Mouse (Mus musculus) hindbrain, embryonic 10.5 days (tissue): ENCODE data around the gene Zfp385b. TPM values are rescaled to one million over a fixed set of nuclear protein-coding genes. Genes with fewer than 3 reads are reported as not detected.
"Not testable (repeated sequence)": the region's sequence is repeated elsewhere in the genome, so short reads cannot be mapped to it uniquely, and the experiment has no call there.

Experiments
- DNase-seq: peaks from one replicate; pipeline ENCODE4 v3.0.0-alpha.2; 2017; ENCODE audit warnings: low spot score
- H3K27ac ChIP-seq: fragments of 300-500 bp; sonication (generic); 2 replicates; pipeline ENCODE4 v1.5.1; 2016; ENCODE audit warnings: mild to moderate bottlenecking, moderate library complexity
- H3K27me3 ChIP-seq: fragments of 300-500 bp; sonication (generic); 2 replicates; pipeline ENCODE4 v1.6.1; 2016; ENCODE audit warnings: mild to moderate bottlenecking; ENCODE audit not compliant: poor library complexity, insufficient read depth, severe bottlenecking
- H3K36me3 ChIP-seq: fragments of 300-500 bp; sonication (generic); 2 replicates; pipeline ENCODE4 v1.6.1; 2016; ENCODE audit warnings: mild to moderate bottlenecking, moderate library complexity
- H3K4me1 ChIP-seq: fragments of 300-500 bp; sonication (generic); replicated peaks from 2 replicates; pipeline ENCODE4 v1.6.1; 2016; ENCODE audit warnings: mild to moderate bottlenecking
- H3K4me3 ChIP-seq: fragments of 300-500 bp; sonication (generic); 2 replicates; pipeline ENCODE4 v1.5.1; 2016; ENCODE audit warnings: mild to moderate bottlenecking, moderate library complexity
- H3K9me3 ChIP-seq: fragments of 300-500 bp; sonication (generic); 2 replicates; pipeline ENCODE4 v1.6.1; 2016; ENCODE audit warnings: mild to moderate bottlenecking, moderate library complexity
- WGBS: fragments of 180-500 bp; shearing (Covaris S2); methylation state at CpG from one replicate; pipeline ENCODE4 v1.1.7; 2016; 5-methylcytosine and 5-hydroxymethylcytosine counted together
- polyA plus RNA-seq: library from polyadenylated mRNA; unstranded; fragments of >200 nt; fragmentation: Nextera tagmentation; extraction: Ambion mirVana; gene quantifications from 2 replicates; pipeline ENCODE4 v1.2.1, GENCODE M21; 2016

The Zfp385b gene
- polyA plus RNA-seq, 1 experiment from 2014 or later = 1.1 TPM

GRCm38 (mm10) chr2:77481274-77481673 lies 338.2 kb downstream of the Zfp385b start:
- no peak for DNase-seq
- Histone ChIP-seq H3K4me1 (no peaks in the 10 kb centered on the region), H3K36me3 (no peaks in the 10 kb centered on the region), H3K27ac (no peak overlapping the region), H3K27me3 (no peaks in the 10 kb centered on the region), H3K4me3 (no peak overlapping the region), H3K9me3 (no peaks in the 10 kb centered on the region)
- WGBS = 91% methylated on average over 10 of the region's 10 CpGs

GRCm38 (mm10) chr2:77477536-77477935 lies 341.9 kb downstream of the Zfp385b start:
- Histone ChIP-seq H3K27ac (no peak overlapping the region), H3K4me1 (no peaks in the 10 kb centered on the region), H3K36me3 (no peaks in the 10 kb centered on the region), H3K4me3 (no peak overlapping the region), H3K9me3 (peaks cover 5% of the 10 kb centered on the region; the same call in 1 of the 2 replicates), H3K27me3 (no peaks in the 10 kb centered on the region)
- 89% methylated on average over 10 of the region's 10 CpGs for WGBS
- no peak for DNase-seq

- 84% methylated on average over 8 of the region's 8 CpGs for WGBS
- Histone ChIP-seq H3K4me3 (no peak overlapping the region), H3K27ac (no peak overlapping the region), H3K4me1 (no peaks in the 10 kb centered on the region), H3K27me3 (no peaks in the 10 kb centered on the region), H3K36me3 (no peaks in the 10 kb centered on the region), H3K9me3 (peaks cover 5% of the 10 kb centered on the region; the same call in 1 of the 2 replicates)
- no peak for DNase-seq
Measured at GRCm38 (mm10) chr2:77476444-77476843, 343.0 kb downstream of the Zfp385b start.

GRCm38 (mm10) chr2:77472254-77472837 lies 347.1 kb downstream of the Zfp385b start:
- no peak overlapping the region for H3K27ac ChIP-seq
- no peak for DNase-seq
- no peaks in the 10 kb centered on the region for H3K4me1 ChIP-seq
- H3K9me3 ChIP-seq = peaks cover 5% of the 10 kb centered on the region; the same call in 1 of the 2 replicates
- H3K27me3 ChIP-seq = no peaks in the 10 kb centered on the region
- WGBS = 85% methylated on average over 11 of the region's 11 CpGs
- no peaks in the 10 kb centered on the region for H3K36me3 ChIP-seq
- no peak overlapping the region for H3K4me3 ChIP-seq

GRCm38 (mm10) chr2:77470716-77471115 lies 348.7 kb downstream of the Zfp385b start:
- H3K36me3 ChIP-seq = no peaks in the 10 kb centered on the region
- H3K27me3 ChIP-seq = no peaks in the 10 kb centered on the region
- DNase-seq = no peak
- H3K4me1 ChIP-seq = 0 out of 2 replicates have a peak, but pooled peaks cover 3% of the 10 kb centered on the region
- H3K9me3 ChIP-seq = peaks cover 5% of the 10 kb centered on the region; the same call in 1 of the 2 replicates
- no peak overlapping the region for H3K4me3 ChIP-seq
- H3K27ac ChIP-seq = no peak overlapping the region
- 76% methylated on average over 7 of the region's 7 CpGs for WGBS

GRCm38 (mm10) chr2:77461413-77461812 lies 358.0 kb downstream of the Zfp385b start:
- DNase-seq = no peak
- H3K27me3 ChIP-seq = no peaks in the 10 kb centered on the region
- no peak overlapping the region for H3K4me3 ChIP-seq
- WGBS = 91% methylated on average over 10 of the region's 10 CpGs
- no peaks in the 10 kb centered on the region for H3K36me3 ChIP-seq
- no peaks in the 10 kb centered on the region for H3K4me1 ChIP-seq
- H3K9me3 ChIP-seq = no peaks in the 10 kb centered on the region
- H3K27ac ChIP-seq = no peak overlapping the region

GRCm38 (mm10) chr2:77460011-77460410 lies 359.4 kb downstream of the Zfp385b start:
- no peak for DNase-seq
- Histone ChIP-seq H3K36me3 (no peaks in the 10 kb centered on the region), H3K4me1 (no peaks in the 10 kb centered on the region), H3K27ac (no peak overlapping the region), H3K27me3 (no peaks in the 10 kb centered on the region), H3K9me3 (no peaks in the 10 kb centered on the region), H3K4me3 (no peak overlapping the region)
- 87% methylated on average over 6 of the region's 6 CpGs for WGBS

- Histone ChIP-seq H3K4me3 (no peak overlapping the region), H3K4me1 (no peaks in the 10 kb centered on the region), H3K27ac (no peak overlapping the region), H3K9me3 (no peaks in the 10 kb centered on the region), H3K27me3 (no peaks in the 10 kb centered on the region), H3K36me3 (no peaks in the 10 kb centered on the region)
- 84% methylated on average over 6 of the region's 6 CpGs for WGBS
- DNase-seq = no peak
Measured at GRCm38 (mm10) chr2:77458431-77458830, 361.0 kb downstream of the Zfp385b start.

- WGBS = 78% methylated on average over 1 of the region's 1 CpGs
- DNase-seq = no peak
- Histone ChIP-seq H3K4me1 (no peaks in the 10 kb centered on the region), H3K27ac (no peak overlapping the region), H3K9me3 (no peaks in the 10 kb centered on the region), H3K36me3 (no peaks in the 10 kb centered on the region), H3K27me3 (no peaks in the 10 kb centered on the region), H3K4me3 (no peak overlapping the region)
Measured at GRCm38 (mm10) chr2:77457120-77457519, 362.3 kb downstream of the Zfp385b start.

- Histone ChIP-seq H3K27ac (no peak overlapping the region), H3K36me3 (no peaks in the 10 kb centered on the region), H3K4me1 (no peaks in the 10 kb centered on the region), H3K9me3 (no peaks in the 10 kb centered on the region), H3K4me3 (no peak overlapping the region), H3K27me3 (no peaks in the 10 kb centered on the region)
- WGBS = 46% methylated on average over 4 of the region's 4 CpGs
- DNase-seq = peak; percentile 39
Measured at GRCm38 (mm10) chr2:77456602-77457001, 362.8 kb downstream of the Zfp385b start.

GRCm38 (mm10) chr2:77454341-77454937 lies 365.0 kb downstream of the Zfp385b start:
- no peak overlapping the region for H3K27ac ChIP-seq
- H3K36me3 ChIP-seq = no peaks in the 10 kb centered on the region
- no peaks in the 10 kb centered on the region for H3K27me3 ChIP-seq
- no peak for DNase-seq
- 85% methylated on average over 7 of the region's 7 CpGs for WGBS
- no peaks in the 10 kb centered on the region for H3K9me3 ChIP-seq
- H3K4me3 ChIP-seq = no peak overlapping the region
- peaks cover 8% of the 10 kb centered on the region for H3K4me1 ChIP-seq

- 82% methylated on average over 3 of the region's 3 CpGs for WGBS
- no peaks in the 10 kb centered on the region for H3K36me3 ChIP-seq
- H3K27ac ChIP-seq = no peak overlapping the region
- H3K27me3 ChIP-seq = no peaks in the 10 kb centered on the region
- H3K4me1 ChIP-seq = peaks cover 13% of the 10 kb centered on the region
- DNase-seq = no peak
- H3K4me3 ChIP-seq = no peak overlapping the region
- H3K9me3 ChIP-seq = no peaks in the 10 kb centered on the region
Measured at GRCm38 (mm10) chr2:77453786-77454185, 365.7 kb downstream of the Zfp385b start.

GRCm38 (mm10) chr2:77450017-77450416 lies 369.4 kb downstream of the Zfp385b start:
- H3K27me3 ChIP-seq, H3K4me3 ChIP-seq, H3K36me3 ChIP-seq, H3K9me3 ChIP-seq: not testable (repeated sequence)
- Histone ChIP-seq H3K27ac (peak overlapping the region; percentile 53; the same call in 1 of the 2 replicates), H3K4me1 (peaks cover 22% of the 10 kb centered on the region)
- peak; percentile 20 for DNase-seq
- WGBS = 46% methylated on average over 5 of the region's 5 CpGs
